Mouse (Mus musculus) kidney, embryonic 15.5 days (tissue): ENCODE measurements around the gene Il13. TPM values are rescaled to one million over a fixed set of nuclear protein-coding genes. Genes with fewer than 3 reads are reported as not detected.

Experiments
- ATAC-seq: fragments of 200-750 bp; cut with Nextera tagmentation; replicated peaks from 2 replicates; pipeline ENCODE4 v1.8.0; 2017; ENCODE audit warnings: moderate TSS enrichment; ENCODE audit not compliant: low FRiP score
- H3K27ac ChIP-seq: fragments of 300-500 bp; sonication (generic); 2 replicates; pipeline ENCODE4 v1.5.1; 2015; ENCODE audit warnings: mild to moderate bottlenecking, inconsistent platforms
- H3K27me3 ChIP-seq: fragments of 300-500 bp; sonication (generic); 2 replicates; pipeline ENCODE4 v1.6.1; 2015; ENCODE audit warnings: inconsistent platforms
- H3K36me3 ChIP-seq: fragments of 300-500 bp; sonication (generic); 2 replicates; pipeline ENCODE4 v1.6.1; 2015; ENCODE audit warnings: inconsistent platforms
- H3K4me1 ChIP-seq: fragments of 300-500 bp; sonication (generic); 2 replicates; pipeline ENCODE4 v1.6.1; 2015; ENCODE audit warnings: inconsistent platforms
- H3K4me2 ChIP-seq: fragments of 300-500 bp; sonication (generic); 2 replicates; pipeline ENCODE4 v1.6.1; 2015; ENCODE audit warnings: moderate library complexity, mild to moderate bottlenecking, inconsistent platforms
- H3K4me3 ChIP-seq: fragments of 300-500 bp; sonication (generic); replicated peaks from 2 replicates; pipeline ENCODE4 v1.5.1; 2015; ENCODE audit warnings: mild to moderate bottlenecking, inconsistent platforms
- H3K9ac ChIP-seq: fragments of 300-500 bp; sonication (generic); 2 replicates; pipeline ENCODE4 v1.6.1; 2015; ENCODE audit warnings: mild to moderate bottlenecking, inconsistent platforms
- H3K9me3 ChIP-seq: fragments of 300-500 bp; sonication (generic); replicated peaks from 2 replicates; pipeline ENCODE4 v1.6.1; 2016; ENCODE audit warnings: inconsistent platforms
- WGBS: fragments of 180-500 bp; shearing (Covaris S2); methylation state at CpG from one replicate; pipeline ENCODE4 v1.1.7; 2015; ENCODE audit warnings: mixed read lengths; 5-methylcytosine and 5-hydroxymethylcytosine counted together
- polyA plus RNA-seq: library from polyadenylated mRNA; unstranded; fragments of >200 nt; fragmentation: Nextera tagmentation; extraction: Ambion mirVana; gene quantifications from 2 replicates; pipeline ENCODE4 v1.2.1, GENCODE M21; 2015

Il13 gene
- polyA plus RNA-seq, 1 experiment from 2014 or later, result not detected

DNA sequence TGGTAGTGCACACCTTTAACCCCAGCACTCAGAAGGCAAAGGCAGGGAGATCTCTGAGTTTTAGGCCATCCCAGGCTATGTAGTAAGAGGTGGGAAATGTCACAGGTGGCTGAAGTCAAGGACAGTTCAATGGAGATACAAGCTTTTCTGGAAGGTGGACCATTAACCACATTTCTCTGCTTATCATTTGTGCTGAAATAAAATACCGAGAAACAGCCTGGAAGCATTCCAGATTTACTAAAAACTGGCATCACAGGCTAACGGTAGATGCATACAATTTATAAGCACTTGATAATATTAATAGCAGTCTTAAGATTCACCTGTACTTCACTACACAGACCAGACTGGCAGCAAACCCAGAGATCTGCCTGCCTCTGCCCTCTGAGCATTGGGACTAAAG is 17.9 kb upstream of the Il13 start:
- Histone ChIP-seq H3K27me3 (no peaks in the 10 kb centered on the region), H3K4me3 (no peak overlapping the region), H3K4me1 (no peaks in the 10 kb centered on the region), H3K4me2 (no peak overlapping the region), H3K27ac (no peak overlapping the region), H3K36me3 (peaks cover 62% of the 10 kb centered on the region), H3K9ac (no peak overlapping the region), H3K9me3 (no peaks in the 10 kb centered on the region)
- ATAC-seq, result no peak
- WGBS, result 95% methylated on average over 2 of the region's 2 CpGs

DNA sequence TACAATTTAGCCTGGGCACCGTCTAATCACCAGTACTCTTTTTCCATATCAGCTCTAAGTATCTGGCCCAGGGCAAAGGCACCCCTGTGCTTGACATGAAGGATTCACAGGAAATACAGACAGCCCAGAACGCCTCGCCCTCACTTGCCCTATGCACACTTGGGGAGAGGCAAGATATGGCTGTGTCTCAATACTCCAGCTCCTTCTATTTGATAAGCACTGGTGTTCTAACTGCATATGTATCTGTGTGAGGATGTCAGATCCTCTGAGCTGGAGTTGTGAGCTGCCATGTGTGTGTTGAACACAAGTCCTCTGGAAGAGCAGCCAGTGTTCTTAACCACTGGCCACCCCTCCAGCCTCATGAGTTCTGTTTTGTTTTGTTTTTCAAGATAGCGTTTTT is 16.9 kb upstream of the Il13 start:
- Histone ChIP-seq H3K9me3 (no peaks in the 10 kb centered on the region), H3K9ac (no peak overlapping the region), H3K27ac (no peak overlapping the region), H3K4me3 (no peak overlapping the region), H3K36me3 (peaks cover 62% of the 10 kb centered on the region), H3K4me2 (no peak overlapping the region), H3K27me3 (no peaks in the 10 kb centered on the region), H3K4me1 (no peaks in the 10 kb centered on the region)
- 80% methylated on average over 4 of the region's 4 CpGs for WGBS
- ATAC-seq, result no peak

DNA sequence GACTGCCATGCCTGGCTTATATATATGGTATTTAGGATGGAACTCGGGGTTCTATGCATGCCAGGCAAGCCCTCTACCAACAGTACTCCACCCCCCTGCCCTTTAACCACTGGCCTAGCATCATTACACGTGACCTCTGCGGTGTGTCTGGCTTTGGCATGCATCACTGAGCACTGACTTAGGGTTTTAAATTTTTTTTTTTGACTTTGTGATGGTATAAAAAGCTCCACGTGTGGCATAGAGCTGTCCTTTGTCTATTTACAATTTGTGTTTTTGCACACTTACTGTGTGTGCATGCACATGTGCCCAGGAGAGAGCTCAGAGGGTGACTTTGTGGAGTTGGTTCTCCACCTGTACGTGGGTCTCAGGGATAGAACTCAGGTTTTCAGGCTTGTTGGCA is 9.5 kb upstream of the Il13 start:
- Histone ChIP-seq H3K4me2 (no peak overlapping the region), H3K27me3 (peaks cover 4% of the 10 kb centered on the region; the same call in 1 of the 2 replicates), H3K4me3 (no peak overlapping the region), H3K36me3 (peaks cover 5% of the 10 kb centered on the region; the same call in 1 of the 2 replicates), H3K9me3 (no peaks in the 10 kb centered on the region), H3K9ac (no peak overlapping the region), H3K4me1 (no peaks in the 10 kb centered on the region; the same call in 1 of the 2 replicates), H3K27ac (no peak overlapping the region)
- 54% methylated on average over 5 of the region's 5 CpGs for WGBS
- ATAC-seq, result no peak

DNA sequence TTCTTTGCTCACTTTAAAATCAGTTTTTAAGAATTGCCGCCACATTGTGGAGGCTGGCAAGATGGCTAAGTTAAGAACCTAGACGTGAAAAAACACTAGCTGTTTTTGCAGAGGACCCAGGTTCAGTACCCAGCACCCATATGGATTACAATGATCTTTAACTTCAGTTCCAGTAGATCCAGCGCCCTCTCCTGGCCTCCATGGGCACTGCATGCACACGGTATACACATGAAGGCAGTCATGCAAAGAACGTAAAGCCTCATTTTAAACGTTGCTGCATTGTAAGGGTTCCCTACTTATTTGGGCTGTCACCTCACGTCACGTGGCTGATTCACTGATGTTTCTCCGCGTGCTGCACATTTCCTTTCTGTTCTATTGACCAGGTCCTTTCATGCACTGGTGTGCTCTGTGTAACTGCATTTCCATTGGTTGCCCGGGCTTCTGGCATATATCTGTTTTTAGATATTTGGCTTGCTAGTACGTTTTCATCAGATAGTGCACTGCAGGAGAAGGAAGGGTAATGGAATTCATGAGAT is 8.3 kb upstream of the Il13 start:
- Histone ChIP-seq H3K4me2 (no peak overlapping the region), H3K9me3 (no peaks in the 10 kb centered on the region), H3K27ac (no peak overlapping the region), H3K4me3 (no peak overlapping the region), H3K4me1 (no peaks in the 10 kb centered on the region; the same call in 1 of the 2 replicates), H3K9ac (no peak overlapping the region), H3K27me3 (peaks cover 5% of the 10 kb centered on the region), H3K36me3 (no peaks in the 10 kb centered on the region)
- no peak for ATAC-seq
- WGBS, result 78% methylated on average over 12 of the region's 12 CpGs

DNA sequence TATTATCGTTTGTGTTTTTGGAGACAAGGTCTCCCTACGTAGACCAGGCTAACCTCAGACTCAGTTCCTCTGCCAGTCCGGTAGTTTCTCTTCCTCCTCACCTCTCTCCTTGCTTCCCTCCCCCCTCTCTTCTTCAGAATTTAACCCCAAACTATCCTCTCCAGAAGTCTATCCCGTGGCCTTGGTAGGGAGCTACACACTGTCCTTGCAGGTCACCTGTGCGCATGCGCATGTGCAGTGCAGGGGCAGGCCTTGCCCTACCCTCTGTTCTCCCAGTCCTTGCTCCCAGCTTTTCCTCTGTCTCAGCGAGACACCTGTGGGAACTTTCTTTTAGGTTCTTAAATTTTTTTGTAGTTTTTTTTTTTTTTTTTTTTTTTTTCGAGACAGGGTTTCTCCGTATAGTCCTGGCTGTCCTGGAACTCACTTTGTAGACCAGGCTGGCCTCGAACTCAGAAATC is 3.3 kb upstream of the Il13 start:
- Histone ChIP-seq H3K4me1 (peaks cover 18% of the 10 kb centered on the region), H3K9me3 (no peaks in the 10 kb centered on the region), H3K36me3 (no peaks in the 10 kb centered on the region), H3K4me2 (no peak overlapping the region; the same call in 1 of the 2 replicates), H3K27me3 (peaks cover 35% of the 10 kb centered on the region), H3K4me3 (no peak overlapping the region), H3K27ac (no peak overlapping the region), H3K9ac (no peak overlapping the region)
- 82% methylated on average over 10 of the region's 10 CpGs for WGBS
- no peak for ATAC-seq

DNA sequence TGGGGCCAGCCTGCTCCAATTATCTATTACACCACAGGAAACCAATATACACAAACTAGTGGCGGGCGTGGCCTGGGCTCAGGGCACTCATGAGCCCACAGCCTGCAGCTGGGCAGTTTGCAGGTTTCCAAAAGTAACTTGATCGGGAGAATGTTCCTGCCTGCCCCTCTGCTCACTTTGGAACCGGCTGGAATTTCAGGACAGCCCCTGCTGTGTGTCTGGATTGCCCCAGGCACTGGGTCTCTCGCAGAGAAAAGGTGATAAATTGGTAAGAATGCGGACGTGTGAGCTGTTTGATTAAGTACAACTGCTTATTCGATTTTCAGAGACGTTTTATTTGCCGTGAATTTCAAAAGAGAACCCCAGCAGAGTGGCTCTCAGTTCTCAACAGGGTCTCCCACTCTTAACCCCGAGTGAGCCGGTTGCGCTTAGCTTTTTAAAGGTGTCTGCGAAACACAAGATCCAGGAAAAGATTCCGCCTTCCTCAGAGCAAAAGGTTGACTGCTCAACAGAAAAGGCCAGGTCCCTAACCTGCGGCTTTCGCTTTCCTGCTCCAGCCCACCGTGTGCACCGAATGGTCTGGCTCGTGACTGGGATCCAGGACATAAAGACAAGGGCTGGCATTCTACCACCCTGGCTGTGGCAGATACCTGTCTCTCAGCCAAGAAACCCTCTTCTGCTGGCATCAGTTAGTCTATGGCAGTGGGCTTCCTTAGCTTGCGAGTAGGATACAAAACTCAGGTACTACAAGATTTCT is 2.7 kb upstream of the Il13 start:
- no peak overlapping the region for H3K27ac ChIP-seq
- H3K27me3 ChIP-seq, result peaks cover 35% of the 10 kb centered on the region
- peak overlapping the region; percentile 6; the same call in 1 of the 2 replicates for H3K4me3 ChIP-seq
- ATAC-seq, result no peak
- no peak overlapping the region for H3K9ac ChIP-seq
- H3K4me2 ChIP-seq, result peak overlapping the region; percentile 22
- no peaks in the 10 kb centered on the region for H3K9me3 ChIP-seq
- H3K36me3 ChIP-seq, result no peaks in the 10 kb centered on the region
- 13% methylated on average over 21 of the region's 21 CpGs for WGBS
- H3K4me1 ChIP-seq, result peaks cover 18% of the 10 kb centered on the region

DNA sequence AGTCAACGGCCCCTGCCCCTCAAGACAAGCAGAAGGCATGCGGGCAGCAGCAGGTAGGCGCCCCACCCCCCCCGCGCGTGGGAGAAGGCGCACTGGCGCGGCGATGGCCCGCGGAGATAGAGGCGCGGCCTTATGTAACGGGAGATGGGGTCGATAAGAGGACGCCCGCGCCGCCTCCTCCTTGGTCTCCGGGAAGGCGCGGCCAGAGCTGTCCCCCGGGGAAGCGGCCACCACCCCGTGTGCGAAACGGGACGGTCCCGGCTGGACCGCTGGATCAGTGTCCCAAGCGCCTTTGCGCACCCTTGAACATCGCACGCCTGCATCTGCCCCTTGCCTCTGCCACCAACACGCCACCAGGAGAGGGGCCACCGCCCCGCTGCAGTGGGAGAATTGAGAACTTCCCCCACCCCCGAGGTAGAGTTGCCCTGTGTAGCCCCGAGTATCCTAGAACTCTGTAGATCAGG is 1.7 kb upstream of the Il13 start:
- Histone ChIP-seq H3K4me2 (peak overlapping the region; percentile 82), H3K36me3 (no peaks in the 10 kb centered on the region), H3K9ac (peak overlapping the region; percentile 24; the same call in 1 of the 2 replicates), H3K27me3 (peaks cover 35% of the 10 kb centered on the region), H3K27ac (no peak overlapping the region), H3K9me3 (no peaks in the 10 kb centered on the region), H3K4me1 (peaks cover 18% of the 10 kb centered on the region), H3K4me3 (peak overlapping the region; percentile 42)
- 1% methylated on average over 40 of the region's 40 CpGs for WGBS
- peak; percentile 55 for ATAC-seq

DNA sequence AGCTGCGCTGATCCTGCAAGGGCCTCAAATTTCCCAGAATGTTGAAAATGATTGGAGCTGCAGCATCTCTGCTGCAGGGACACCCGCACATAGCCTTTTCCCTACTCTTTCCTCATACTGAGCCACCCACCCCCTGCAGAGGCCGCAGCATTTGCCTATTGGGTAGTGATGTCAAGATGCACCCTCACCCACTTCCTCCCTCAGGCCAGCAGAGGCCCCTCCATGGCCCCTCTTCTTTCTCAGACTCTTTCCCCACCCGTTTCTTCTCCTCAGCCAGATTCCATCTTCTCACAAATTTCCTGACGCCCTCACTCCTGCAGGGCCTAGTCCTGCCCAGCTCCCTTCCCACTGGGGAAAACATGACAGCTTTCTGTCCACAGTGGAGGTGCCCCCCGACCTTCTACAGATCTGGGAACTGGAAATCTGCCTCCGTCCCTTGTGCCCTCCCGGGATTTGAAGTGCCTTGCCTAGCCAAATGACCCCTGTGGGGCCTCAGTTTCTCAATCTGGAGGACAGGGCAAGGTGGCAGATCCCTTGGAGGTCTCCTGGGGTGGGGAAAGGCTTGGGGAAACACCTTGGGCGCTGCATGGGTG is 1.2 kb upstream of the Il13 start:
- ATAC-seq, result no peak
- peak overlapping the region; percentile 82 for H3K4me2 ChIP-seq
- H3K4me1 ChIP-seq, result peaks cover 18% of the 10 kb centered on the region
- peaks cover 35% of the 10 kb centered on the region for H3K27me3 ChIP-seq
- H3K9ac ChIP-seq, result 0 out of 2 replicates have a peak overlapping the region, but pooled peaks have one; percentile 24
- H3K27ac ChIP-seq, result no peak overlapping the region
- peak overlapping the region; percentile 42 for H3K4me3 ChIP-seq
- WGBS, result 38% methylated on average over 9 of the region's 9 CpGs
- no peaks in the 10 kb centered on the region for H3K36me3 ChIP-seq
- H3K9me3 ChIP-seq, result no peaks in the 10 kb centered on the region

DNA sequence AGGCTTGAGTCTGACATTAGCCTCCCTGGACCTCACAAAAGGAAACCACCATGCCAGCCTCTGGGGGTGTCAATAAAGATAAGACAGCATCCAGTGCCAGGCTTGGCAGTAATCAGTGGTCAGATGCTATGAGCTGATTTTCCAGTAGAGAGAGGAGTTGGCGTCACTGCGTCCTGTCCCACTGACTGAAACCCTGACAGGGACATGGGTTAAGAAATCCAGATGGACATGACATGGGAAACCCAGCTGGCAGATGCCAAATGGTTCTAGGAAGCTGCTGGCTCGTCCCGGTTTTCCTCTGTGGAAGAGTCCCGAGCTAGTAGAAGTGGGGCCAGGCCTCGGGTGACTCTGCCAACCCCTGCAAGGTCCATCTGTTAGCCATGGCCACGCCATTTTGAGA is 858 bp downstream of the Il13 start:
- no peak overlapping the region for H3K9ac ChIP-seq

DNA sequence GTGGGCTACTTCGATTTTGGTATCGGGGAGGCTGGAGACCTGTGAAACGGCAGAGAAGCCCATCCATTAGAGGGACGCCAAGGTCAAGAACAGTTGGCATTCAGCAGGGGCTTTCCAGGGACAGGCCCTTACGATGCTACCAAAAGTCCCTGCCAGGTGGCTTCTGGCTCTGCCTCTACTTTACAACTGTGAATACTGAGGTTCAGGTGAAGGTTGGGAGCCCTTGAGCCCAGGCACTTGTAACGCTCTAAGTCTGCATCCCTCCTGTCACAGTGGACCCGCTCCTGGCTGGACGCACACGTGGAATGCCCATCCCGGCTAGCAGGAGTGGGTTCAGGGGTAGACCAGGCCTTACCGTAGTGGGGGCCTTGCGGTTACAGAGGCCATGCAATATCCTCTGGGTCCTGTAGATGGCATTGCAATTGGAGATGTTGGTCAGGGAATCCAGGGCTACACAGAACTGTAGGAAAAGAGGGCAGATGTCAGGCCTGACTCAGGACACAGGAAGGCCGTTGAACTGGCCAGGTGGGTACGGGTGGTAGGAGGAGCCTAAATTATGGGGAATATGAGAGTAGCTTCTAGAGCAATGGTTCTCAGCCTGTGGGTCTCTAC is 2.3 kb downstream of the Il13 start:
- H3K27ac ChIP-seq, result no peak overlapping the region
- peaks cover 19% of the 10 kb centered on the region for H3K4me1 ChIP-seq
- H3K4me2 ChIP-seq, result no peak overlapping the region
- no peaks in the 10 kb centered on the region for H3K36me3 ChIP-seq
- ATAC-seq, result no peak
- no peaks in the 10 kb centered on the region for H3K9me3 ChIP-seq
- H3K9ac ChIP-seq, result no peak overlapping the region
- H3K27me3 ChIP-seq, result peaks cover 25% of the 10 kb centered on the region
- 62% methylated on average over 14 of the region's 14 CpGs for WGBS
- H3K4me3 ChIP-seq, result no peak overlapping the region

More for the DNA sequence above, 858 bp downstream of the Il13 start:
- Histone ChIP-seq H3K27me3 (peaks cover 31% of the 10 kb centered on the region), H3K4me3 (no peak overlapping the region), H3K4me1 (peaks cover 18% of the 10 kb centered on the region), H3K36me3 (no peaks in the 10 kb centered on the region), H3K4me2 (no peak overlapping the region), H3K9me3 (no peaks in the 10 kb centered on the region), H3K27ac (no peak overlapping the region)
- no peak for ATAC-seq
- WGBS, result 80% methylated on average over 7 of the region's 7 CpGs

DNA sequence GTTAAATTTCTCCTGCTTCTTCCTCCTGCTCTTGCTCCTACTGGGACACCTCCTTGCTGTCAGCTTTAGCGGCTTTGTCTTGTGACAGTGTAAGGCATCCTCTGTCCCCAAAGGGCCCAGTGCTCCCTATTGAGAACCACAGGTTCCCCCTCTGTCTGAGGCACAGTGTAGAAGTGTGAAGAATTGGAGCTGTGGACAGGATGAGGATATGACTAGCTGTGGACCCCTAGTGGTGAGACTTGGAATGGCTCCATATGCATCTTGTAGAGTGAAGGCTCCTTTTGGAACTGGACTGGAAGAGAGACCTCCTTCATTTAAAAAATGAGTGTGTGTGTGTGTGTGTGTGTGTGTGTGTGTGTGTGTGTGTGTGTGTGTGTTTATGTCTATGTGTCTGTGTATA is 6.6 kb downstream of the Il13 start:
- ATAC-seq, result no peak
- 13% methylated on average over 1 of the region's 1 CpGs for WGBS
- peaks cover 4% of the 10 kb centered on the region; the same call in 1 of the 2 replicates for H3K4me1 ChIP-seq
- no peak overlapping the region for H3K4me3 ChIP-seq
- no peak overlapping the region for H3K27ac ChIP-seq
- no peaks in the 10 kb centered on the region for H3K36me3 ChIP-seq
- H3K27me3 ChIP-seq, result 0 out of 2 replicates have a peak, but pooled peaks cover 3% of the 10 kb centered on the region
- H3K4me2 ChIP-seq, result no peak overlapping the region
- no peaks in the 10 kb centered on the region for H3K9me3 ChIP-seq
- H3K9ac ChIP-seq, result no peak overlapping the region
